Mouse (Mus musculus) C2C12 (cell line): ENCODE data around the gene Atp13a2. TPM values are rescaled to one million over a fixed set of nuclear protein-coding genes. Genes with fewer than 3 reads are reported as not detected.

Experiments used
- H3K27me3 ChIP-seq: one replicate; pipeline ENCODE4 v1.6.1; 2011; ENCODE audit not compliant: control insufficient read depth, insufficient read depth, insufficient read length
- H3K36me3 ChIP-seq: one replicate; pipeline ENCODE4 v1.6.1; 2011; ENCODE audit not compliant: control insufficient read depth, insufficient read depth
- H3K4me3 ChIP-seq: one replicate; pipeline ENCODE4 v1.5.1; 2011; ENCODE audit warnings: mild to moderate bottlenecking, control low read depth; ENCODE audit not compliant: poor library complexity, insufficient read depth, severe bottlenecking
- H3K79me2 ChIP-seq: one replicate; pipeline ENCODE4 v1.6.1; 2011; ENCODE audit not compliant: control insufficient read depth, insufficient read depth
- H3K79me3 ChIP-seq: one replicate; pipeline ENCODE4 v1.6.1; 2011; ENCODE audit warnings: low read depth, control low read depth
- H3ac ChIP-seq: one replicate; pipeline ENCODE3; 2011; ENCODE audit warnings: low read depth; ENCODE audit not compliant: control insufficient read depth, insufficient read length
- CEBPB ChIP-seq: IDR thresholded peaks from one replicate; pipeline ENCODE4 v1.6.1; 2011; ENCODE audit warnings: low read depth, mild to moderate bottlenecking, control low read depth, moderate library complexity
- CTCF ChIP-seq: IDR thresholded peaks from one replicate; pipeline ENCODE4 v1.5.1; 2011; ENCODE audit not compliant: control insufficient read depth, insufficient read depth, insufficient read length
- FOSL1 ChIP-seq: IDR thresholded peaks from one replicate; pipeline ENCODE4 v1.8.0; 2011; ENCODE audit warnings: mild to moderate bottlenecking, low read length; ENCODE audit not compliant: poor library complexity, insufficient read depth, severe bottlenecking
- MAX ChIP-seq: IDR thresholded peaks from one replicate; pipeline ENCODE4 v1.6.1; 2011; ENCODE audit warnings: mild to moderate bottlenecking, control low read depth
- MYOD1 ChIP-seq: IDR thresholded peaks from one replicate; pipeline ENCODE4 v1.6.1; 2011; ENCODE audit warnings: low read depth; ENCODE audit not compliant: control insufficient read depth, insufficient read length
- MYOG ChIP-seq: IDR thresholded peaks from one replicate; pipeline ENCODE4 v1.6.1; 2011; ENCODE audit not compliant: control insufficient read depth, insufficient read length; ENCODE audit errors: extremely low read depth
- USF1 ChIP-seq: IDR thresholded peaks from one replicate; pipeline ENCODE4 v1.6.1; 2011; ENCODE audit warnings: low read depth, mild to moderate bottlenecking, control low read depth, moderate library complexity
- polyA plus RNA-seq: library from polyadenylated mRNA; unstranded; fragments of >200 nt; fragmentation: generic; extraction: Trizol; gene quantifications from one replicate; pipeline ENCODE4 v1.2.1, GENCODE M21; 2012; ENCODE audit warnings: missing spikeins

The Atp13a2 gene
- polyA plus RNA-seq, 1 experiment, result 17.1 TPM

DNA sequence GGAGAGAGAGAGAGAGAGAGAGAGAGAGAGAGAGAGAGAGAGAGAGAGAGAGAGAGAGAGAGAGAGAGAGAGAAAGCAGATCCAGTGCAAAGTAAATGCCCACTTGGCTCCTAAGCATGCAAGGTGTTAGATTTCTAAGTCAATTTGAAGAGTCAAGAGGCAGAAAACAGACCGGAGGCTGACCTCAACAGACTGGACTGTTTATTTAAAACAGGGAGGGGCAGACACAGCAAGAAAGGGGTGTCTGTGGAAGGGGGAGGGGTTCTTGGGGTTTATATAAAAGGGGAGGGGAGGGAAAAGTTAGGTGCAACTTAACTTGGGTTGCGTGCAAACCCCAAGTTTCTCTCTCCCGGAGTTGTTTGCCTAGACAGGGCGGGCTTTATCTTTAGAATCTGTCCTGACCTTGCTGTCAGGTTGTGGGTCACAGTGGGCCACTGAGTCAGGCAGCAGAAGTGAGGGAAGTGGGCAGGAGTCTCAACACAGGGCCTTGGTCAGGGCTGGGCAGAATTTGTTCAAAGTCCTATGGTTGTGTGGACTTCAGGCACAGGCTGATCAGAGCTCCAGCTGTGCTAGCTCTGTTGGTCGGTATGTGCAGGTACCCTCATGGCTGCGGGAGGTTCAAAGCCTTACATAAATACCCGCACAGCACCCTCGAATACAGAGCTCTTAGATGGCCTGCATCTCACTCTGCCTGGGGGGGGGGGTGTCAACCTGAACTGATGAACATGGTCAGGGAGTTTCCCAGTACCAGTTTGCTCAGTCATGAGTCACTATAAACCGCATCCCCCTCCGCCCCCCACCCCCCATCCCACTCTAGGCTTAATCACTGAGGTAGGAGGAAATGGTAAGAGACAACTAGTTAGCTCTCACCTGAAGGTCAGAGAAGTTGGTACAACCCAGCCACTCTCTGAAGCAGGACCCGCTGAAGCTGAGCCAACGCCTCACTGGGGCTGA lies 38.9 kb upstream of the Atp13a2 start:
- H3K27me3 ChIP-seq, result no peaks in the 10 kb centered on the region
- peak overlapping the region; percentile 14 for H3ac ChIP-seq
- H3K36me3 ChIP-seq, result no peaks in the 10 kb centered on the region
- no peaks in the 10 kb centered on the region for H3K79me2 ChIP-seq
- no peak for TF ChIP-seq MYOD1
- no peak for TF ChIP-seq USF1
- no peak for TF ChIP-seq MAX
- TF ChIP-seq CTCF, result no peak
- no peak overlapping the region for H3K4me3 ChIP-seq
- no peaks in the 10 kb centered on the region for H3K79me3 ChIP-seq

DNA sequence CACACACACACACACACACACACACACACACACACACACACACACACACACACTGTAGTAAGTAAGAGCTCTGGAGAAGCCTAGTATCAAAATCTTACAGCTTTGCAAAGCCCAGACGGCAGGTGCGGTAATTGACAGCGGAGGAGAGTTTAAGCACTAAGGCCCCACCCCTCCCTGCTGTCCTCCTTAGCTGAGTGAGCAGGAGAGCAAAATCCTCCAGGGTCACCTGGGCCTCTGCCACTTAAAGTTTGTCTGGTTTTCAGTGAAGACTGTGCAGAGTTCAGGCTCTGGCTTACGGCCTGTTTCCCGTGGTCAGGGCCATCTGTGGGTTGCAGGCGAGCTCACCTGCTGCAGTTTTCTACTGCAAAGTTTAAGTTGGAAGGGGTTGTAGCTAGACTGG lies 38.2 kb upstream of the Atp13a2 start:
- Histone ChIP-seq H3K27me3 (no peaks in the 10 kb centered on the region), H3ac (no peak overlapping the region), H3K4me3 (no peak overlapping the region), H3K36me3 (no peaks in the 10 kb centered on the region), H3K79me3 (no peaks in the 10 kb centered on the region), H3K79me2 (no peaks in the 10 kb centered on the region)
- no peak for TF ChIP-seq FOSL1
- no peak for TF ChIP-seq MYOD1
- no peak for TF ChIP-seq MAX
- TF ChIP-seq USF1, result no peak
- no peak for TF ChIP-seq MYOG
- no peak for TF ChIP-seq CEBPB
- no peak for TF ChIP-seq CTCF

DNA sequence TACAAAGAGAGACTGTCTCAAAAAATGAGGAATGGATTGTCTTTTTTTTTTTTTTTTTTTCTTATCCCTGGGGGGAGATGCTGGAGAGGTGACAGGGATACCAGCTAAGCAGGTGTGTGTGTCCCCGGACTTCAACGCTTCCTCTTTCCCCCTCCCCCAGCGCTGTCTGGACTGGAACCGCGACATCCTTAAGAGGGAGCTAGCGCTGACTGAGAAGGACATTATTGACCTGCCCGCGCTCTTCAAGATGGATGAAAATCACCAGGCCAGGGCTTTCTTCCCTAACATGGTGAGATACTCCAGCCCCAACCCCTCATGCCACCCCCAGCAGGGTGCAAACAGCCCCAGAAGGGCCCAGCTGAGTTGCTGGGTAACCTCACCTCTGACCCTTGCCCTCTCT lies 37.6 kb upstream of the Atp13a2 start:
- H3K36me3 ChIP-seq, result no peaks in the 10 kb centered on the region
- no peak overlapping the region for H3ac ChIP-seq
- H3K27me3 ChIP-seq, result no peaks in the 10 kb centered on the region
- no peak for TF ChIP-seq MAX
- TF ChIP-seq CTCF, result no peak
- no peak for TF ChIP-seq MYOG
- no peak for TF ChIP-seq CEBPB
- TF ChIP-seq MYOD1, result no peak
- TF ChIP-seq FOSL1, result no peak
- no peak for TF ChIP-seq USF1
- H3K79me2 ChIP-seq, result no peaks in the 10 kb centered on the region
- H3K79me3 ChIP-seq, result no peaks in the 10 kb centered on the region
- H3K4me3 ChIP-seq, result no peak overlapping the region

- Histone ChIP-seq H3K36me3 (no peaks in the 10 kb centered on the region), H3ac (peak overlapping the region; percentile 9), H3K27me3 (no peaks in the 10 kb centered on the region), H3K4me3 (no peak overlapping the region), H3K79me3 (no peaks in the 10 kb centered on the region), H3K79me2 (no peaks in the 10 kb centered on the region)
- no peak for TF ChIP-seq MYOG
- TF ChIP-seq MAX, result no peak
- TF ChIP-seq MYOD1, result no peak
- no peak for TF ChIP-seq FOSL1
- TF ChIP-seq CTCF, result no peak
- TF ChIP-seq CEBPB, result no peak
- no peak for TF ChIP-seq USF1
These were observed 37.1 kb upstream of the Atp13a2 start for GRCm38 (mm10) chr4:140949616-140950015.

- no peaks in the 10 kb centered on the region for H3K27me3 ChIP-seq
- H3K79me3 ChIP-seq, result no peaks in the 10 kb centered on the region
- no peaks in the 10 kb centered on the region for H3K79me2 ChIP-seq
These were observed 36.1 kb upstream of the Atp13a2 start for GRCm38 (mm10) chr4:140950574-140950973.

More at GRCm38 (mm10) chr4:140950574-140950973, 36.1 kb upstream of the Atp13a2 start:
- H3K36me3 ChIP-seq, result no peaks in the 10 kb centered on the region
- TF ChIP-seq USF1 (no peak), CTCF (no peak), FOSL1 (no peak), CEBPB (no peak), MAX (no peak), MYOG (no peak), MYOD1 (no peak)
- H3K4me3 ChIP-seq, result no peak overlapping the region
- H3ac ChIP-seq, result no peak overlapping the region
